Mouse (Mus musculus) limb, embryonic 14.5 days (tissue): ENCODE measurements around the gene Trim24. TPM values are rescaled to one million over a fixed set of nuclear protein-coding genes. Genes with fewer than 3 reads are reported as not detected.
"Not testable (repeated sequence)": the region's sequence is repeated elsewhere in the genome, so short reads cannot be mapped to it uniquely, and the experiment has no call there.

Source experiments
- ATAC-seq: fragments of 200-750 bp; cut with Nextera tagmentation; 2 replicates; pipeline ENCODE4 v1.8.0; 2017; ENCODE audit warnings: low read depth, moderate number of reproducible peaks, moderate TSS enrichment; ENCODE audit not compliant: low FRiP score
- DNase-seq: peaks from one replicate; pipeline ENCODE4 v3.0.0-alpha.2; 2015; ENCODE audit warnings: low spot score
- H3K27ac ChIP-seq: fragments of 300-500 bp; sonication (generic); replicated peaks from 2 replicates; pipeline ENCODE4 v1.5.1; 2014; ENCODE audit warnings: low read depth, mild to moderate bottlenecking, low read length, moderate library complexity, mixed read lengths
- H3K27me3 ChIP-seq: fragments of 300-500 bp; sonication (generic); 2 replicates; pipeline ENCODE4 v1.6.1; 2014; ENCODE audit warnings: low read length, mixed read lengths; ENCODE audit not compliant: control insufficient read depth, insufficient read depth
- H3K36me3 ChIP-seq: fragments of 300-500 bp; sonication (generic); 2 replicates; pipeline ENCODE4 v1.6.1; 2014; ENCODE audit warnings: mild to moderate bottlenecking, low read length, moderate library complexity, mixed read lengths; ENCODE audit not compliant: control insufficient read depth, insufficient read depth
- H3K4me1 ChIP-seq: fragments of 300-500 bp; sonication (generic); 2 replicates; pipeline ENCODE4 v1.6.1; 2014; ENCODE audit warnings: antibody characterized with exemption, low read length, mixed read lengths; ENCODE audit not compliant: control insufficient read depth, insufficient read depth
- H3K4me2 ChIP-seq: fragments of 300-500 bp; sonication (generic); replicated peaks from 2 replicates; pipeline ENCODE4 v1.6.1; 2014; ENCODE audit warnings: low read depth, mild to moderate bottlenecking, low read length, moderate library complexity; ENCODE audit not compliant: severe bottlenecking
- H3K4me3 ChIP-seq: fragments of 300-500 bp; sonication (generic); replicated peaks from 2 replicates; pipeline ENCODE4 v1.5.1; 2014; ENCODE audit warnings: low read length
- H3K9ac ChIP-seq: fragments of 300-500 bp; sonication (generic); 2 replicates; pipeline ENCODE4 v1.6.1; 2014; ENCODE audit warnings: mild to moderate bottlenecking, low read depth, low read length, moderate library complexity; ENCODE audit not compliant: severe bottlenecking
- H3K9me3 ChIP-seq: fragments of 300-500 bp; sonication (generic); 2 replicates; pipeline ENCODE4 v1.6.1; 2016; ENCODE audit warnings: low read length; ENCODE audit not compliant: control insufficient read depth
- POLR2A ChIP-seq: fragments of 200-500 bp; IDR thresholded peaks from 2 replicates; pipeline ENCODE4 v1.8.0; 2012; ENCODE audit warnings: inconsistent platforms, mild to moderate bottlenecking, moderate library complexity, borderline replicate concordance; ENCODE audit not compliant: insufficient read depth, insufficient read length; ENCODE audit errors: extremely low read depth
- WGBS: fragments of 180-500 bp; shearing (Covaris S2); extraction: QIAGEN DNeasy Blood & Tissue Kit; methylation state at CpG from one replicate; pipeline ENCODE4 v1.1.7; 2014; 5-methylcytosine and 5-hydroxymethylcytosine counted together
- polyA plus RNA-seq, 2 experiments: library from polyadenylated mRNA; depleted of rRNA in 1 of 2; stranded (reverse) in 1 of 2; unstranded in 1 of 2; fragments of >200 nt; fragmentation: Nextera tagmentation in 1 of 2; extraction: Ambion mirVana in 1 of 2; gene quantifications; 2 replicates each; pipeline versions ENCODE4 v1.2.1 to v1.2.3; 2012 to 2014

The Trim24 gene
- polyA plus RNA-seq, 2 experiments, result 23.9 to 53.9 TPM

GRCm38 (mm10) chr6:37828955-37829354 lies 41.7 kb upstream of the Trim24 start:
- no peak overlapping the region for H3K27ac ChIP-seq
- H3K4me2 ChIP-seq, result no peak overlapping the region
- no peak for DNase-seq
- WGBS, result 90% methylated on average over 3 of the region's 3 CpGs
- no peak for ATAC-seq
- 0 out of 2 replicates have a peak, but pooled peaks cover 7% of the 10 kb centered on the region for H3K9me3 ChIP-seq
- H3K36me3 ChIP-seq, result no peaks in the 10 kb centered on the region
- H3K27me3 ChIP-seq, result no peaks in the 10 kb centered on the region
- H3K4me3 ChIP-seq, result no peak overlapping the region
- no peaks in the 10 kb centered on the region for H3K4me1 ChIP-seq
- no peak overlapping the region for H3K9ac ChIP-seq
- no peak for TF ChIP-seq POLR2A

DNA sequence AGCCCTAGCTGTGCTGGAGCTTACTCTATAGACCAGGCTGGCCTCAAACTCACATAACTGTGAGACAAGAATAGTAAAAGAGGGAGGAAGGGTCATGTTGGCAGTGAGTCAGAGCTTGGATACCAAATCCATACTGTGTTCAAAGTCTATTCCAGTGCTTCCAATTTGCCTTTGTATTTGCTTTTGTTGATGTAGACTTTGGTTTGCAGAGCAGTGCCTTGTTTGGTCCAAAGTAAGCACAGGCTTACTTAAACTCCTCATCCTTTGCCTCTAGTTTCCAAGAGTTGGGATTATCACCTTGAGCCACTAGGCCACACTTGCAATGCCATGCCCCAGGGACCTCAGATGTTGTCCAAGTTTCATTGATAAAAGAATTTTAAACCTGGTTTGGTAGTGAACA lies 41.0 kb upstream of the Trim24 start:
- Histone ChIP-seq H3K27me3 (no peaks in the 10 kb centered on the region), H3K4me3 (no peak overlapping the region), H3K4me1 (no peaks in the 10 kb centered on the region), H3K27ac (no peak overlapping the region), H3K4me2 (no peak overlapping the region), H3K36me3 (no peaks in the 10 kb centered on the region), H3K9ac (no peak overlapping the region), H3K9me3 (0 out of 2 replicates have a peak, but pooled peaks cover 7% of the 10 kb centered on the region)
- no peak for TF ChIP-seq POLR2A
- ATAC-seq (no peak), DNase-seq (no peak)

DNA sequence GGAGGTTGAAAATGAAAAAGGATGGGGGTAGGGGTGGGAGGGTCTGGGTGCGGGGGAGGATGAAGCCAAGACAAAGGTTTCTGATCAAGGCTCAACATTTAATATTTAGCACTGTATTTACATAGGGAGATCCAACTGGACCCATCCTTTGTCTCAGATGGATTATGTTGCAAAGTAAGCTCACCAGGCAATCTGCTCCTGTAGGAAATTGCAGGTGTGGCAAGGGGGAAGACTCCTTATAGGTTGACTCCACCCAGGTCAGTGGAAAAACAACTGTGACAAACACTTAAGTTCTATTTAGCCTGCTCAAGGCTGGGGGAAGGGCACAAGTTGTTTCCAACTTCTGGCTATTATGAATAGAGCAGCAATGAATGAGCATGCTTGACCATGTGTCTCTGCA lies 36.9 kb upstream of the Trim24 start:
- H3K27me3 ChIP-seq, result no peaks in the 10 kb centered on the region
- ATAC-seq, result no peak
- no peaks in the 10 kb centered on the region for H3K36me3 ChIP-seq
- 0 out of 2 replicates have a peak, but pooled peaks cover 7% of the 10 kb centered on the region for H3K9me3 ChIP-seq
- 89% methylated on average over 1 of the region's 1 CpGs for WGBS
- DNase-seq, result no peak
- no peak overlapping the region for H3K9ac ChIP-seq
- no peaks in the 10 kb centered on the region for H3K4me1 ChIP-seq
- H3K27ac ChIP-seq, result no peak overlapping the region
- H3K4me2 ChIP-seq, result no peak overlapping the region
- no peak overlapping the region for H3K4me3 ChIP-seq
- TF ChIP-seq POLR2A, result no peak

- not testable (repeated sequence) for H3K9me3 ChIP-seq, H3K9ac ChIP-seq, H3K27me3 ChIP-seq, ATAC-seq, H3K27ac ChIP-seq, H3K4me3 ChIP-seq, H3K36me3 ChIP-seq, H3K4me1 ChIP-seq, DNase-seq, H3K4me2 ChIP-seq
- WGBS, result 81% methylated on average over 2 of the region's 2 CpGs
Observed at GRCm38 (mm10) chr6:37836951-37837565, 33.6 kb upstream of the Trim24 start.

DNA sequence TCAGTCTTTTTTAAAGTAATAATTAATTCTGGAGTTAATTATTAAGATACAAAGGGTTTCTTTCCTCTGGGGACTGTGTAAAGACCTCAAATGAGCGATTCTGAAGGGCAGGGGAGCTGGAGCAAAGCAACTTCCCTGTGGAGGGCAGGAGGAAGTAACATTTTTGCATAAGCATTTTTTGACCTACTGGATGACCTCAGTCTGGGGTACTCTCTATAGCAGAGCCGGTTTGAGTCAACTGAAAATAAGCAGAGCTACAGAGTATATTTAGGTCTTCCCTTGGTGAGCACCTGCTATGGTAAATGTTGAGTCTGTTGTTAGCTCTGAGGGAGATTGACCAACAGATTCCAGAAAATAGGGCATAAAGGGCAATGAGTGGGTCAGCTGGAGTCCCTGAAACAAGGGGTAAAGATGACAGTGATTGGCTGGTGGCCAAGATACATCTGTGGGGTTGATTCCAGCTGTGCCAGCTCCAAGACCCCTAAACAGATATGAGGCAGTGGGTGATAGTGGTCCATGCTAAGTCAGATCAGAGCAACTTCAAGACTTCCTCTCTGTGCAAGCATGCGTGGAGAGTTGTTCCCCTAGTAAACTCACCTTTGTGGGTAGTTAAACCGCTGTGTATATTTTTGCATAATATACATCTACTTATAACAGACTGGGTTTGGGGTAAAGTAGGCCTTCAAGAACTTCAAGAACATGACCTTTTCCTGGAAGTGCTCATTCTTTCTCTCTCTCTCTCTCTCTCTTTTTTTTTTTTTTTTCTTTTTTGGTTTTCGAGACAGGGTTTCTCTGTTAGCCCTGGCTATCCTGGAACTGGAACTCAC lies 27.6 kb upstream of the Trim24 start:
- no peaks in the 10 kb centered on the region for H3K36me3 ChIP-seq
- H3K9me3 ChIP-seq, result no peaks in the 10 kb centered on the region
- H3K27ac ChIP-seq, result no peak overlapping the region
- WGBS, result 90% methylated on average over 5 of the region's 5 CpGs
- no peak for ATAC-seq
- no peak overlapping the region for H3K4me2 ChIP-seq
- TF ChIP-seq POLR2A, result no peak
- H3K27me3 ChIP-seq, result no peaks in the 10 kb centered on the region
- DNase-seq, result no peak
- H3K4me1 ChIP-seq, result no peaks in the 10 kb centered on the region
- H3K4me3 ChIP-seq, result no peak overlapping the region
- no peak overlapping the region for H3K9ac ChIP-seq
